27 mouse cellular contexts compared by ENCODE assay signal in the genomic region with DNA sequence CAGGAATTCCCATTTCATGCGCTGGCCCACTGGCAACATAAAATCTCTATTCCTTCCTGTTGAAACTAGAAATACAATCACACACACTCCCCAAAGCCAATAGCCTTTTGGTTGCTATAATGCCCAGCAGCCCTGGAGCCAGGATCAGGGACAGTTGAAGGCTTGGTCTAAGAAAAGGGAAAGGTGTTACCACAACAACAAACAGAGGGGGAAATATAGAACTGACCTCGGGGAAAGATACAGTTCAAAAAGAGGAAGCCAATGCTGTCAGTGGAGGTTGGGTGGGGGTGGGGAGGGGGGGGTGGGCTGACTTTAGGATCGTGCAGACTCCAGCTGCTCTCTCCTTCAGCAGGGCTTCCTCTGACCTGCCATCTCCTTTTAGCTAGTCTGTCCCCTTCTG.
A peak's percentile ranks its signal among the peaks of the same experiment; 100 is the strongest.
DNase-seq lines count a peak whose midpoint lies in the region; ATAC-seq and TF ChIP-seq lines count a peak whose summit lies in the region.
"Had no signal": no experiment of that assay in that cellular context is flagged by ENCODE, and none has a peak within 500 bp of the region (broad histone marks: within the 10 kb centered on the region; RNA-seq: fewer than 3 reads in every experiment).

No protein-coding gene starts in this region.

- no peak for TF ChIP-seq POLR2A in MEL (IDR thresholded peaks at IDR 0.05; ENCODE audit: control insufficient read depth in 1 of 2, insufficient read depth in 1 of 2, low read depth in 1 of 2, low read length in 2 of 2, poor library complexity in 1 of 2)
- TF ChIP-seq POLR2A in thymus, adult 2 months (IDR thresholded peaks at IDR 0.05; ENCODE audit: control insufficient read depth, extremely low read depth, insufficient read depth, low read length, poor library complexity): no peak

- no peaks in the 10 kb centered on the region for H3K36me3 ChIP-seq in MEL (ENCODE audit: control insufficient read depth in 1 of 2, insufficient read depth in 2 of 2, low read length in 2 of 2)
- no peaks in the 10 kb centered on the region for H3K36me3 ChIP-seq in thymus, adult 2 months (ENCODE audit: control insufficient read depth, insufficient read depth, low read length)
- H3K36me3 ChIP-seq: embryonic facial prominence, embryonic 13.5 days; embryonic facial prominence, embryonic 15.5 days; forebrain, embryonic 10.5 days; forebrain, embryonic 12.5 days; G1E had no signal

- H3K9ac ChIP-seq in MEL (ENCODE audit: control insufficient read depth, low read depth, low read length, poor library complexity, severe bottlenecking): no peak overlapping the region
- H3K9ac ChIP-seq: embryonic facial prominence, embryonic 13.5 days; embryonic facial prominence, embryonic 15.5 days; forebrain, embryonic 12.5 days had no signal

- WGBS in thymus, adult 2 months: 30% methylated on average over 3 of the region's 3 CpGs

- H3K4me3 ChIP-seq in MEL (ENCODE audit: control insufficient read depth in 1 of 2, insufficient read depth in 1 of 2, low read depth in 2 of 2, low read length in 2 of 2): no peak overlapping the region
- H3K4me3 ChIP-seq in thymus, adult 2 months (ENCODE audit: control insufficient read depth, insufficient read depth, low read length): no peak overlapping the region
- H3K4me3 ChIP-seq: embryonic facial prominence, embryonic 13.5 days; embryonic facial prominence, embryonic 15.5 days; erythroblast, embryonic 14.5 days; forebrain, embryonic 10.5 days; forebrain, embryonic 12.5 days had no signal

- H3K27ac ChIP-seq in MEL (ENCODE audit: control insufficient read depth, low read depth, low read length): no peak overlapping the region
- H3K27ac ChIP-seq in thymus, adult 2 months (ENCODE audit: control insufficient read depth, insufficient read depth, low read length): no peak overlapping the region
- H3K27ac ChIP-seq: embryonic facial prominence, embryonic 13.5 days; embryonic facial prominence, embryonic 15.5 days; forebrain, embryonic 10.5 days; forebrain, embryonic 12.5 days had no signal

- peak; percentile 40; the same call in 1 of the 2 replicates for ATAC-seq in granulocyte monocyte progenitor cell, adult 5-6 weeks (replicated peaks; ENCODE audit: poor library complexity, severe bottlenecking)
- peak; percentile 63 for ATAC-seq in megakaryocyte progenitor cell, adult 5-6 weeks (replicated peaks; ENCODE audit: poor library complexity)
- ATAC-seq: activated CD4-positive, CD25-positive, alpha-beta regulatory T cell, adult 4 months; CD4-positive, CD25-positive, alpha-beta regulatory T cell, adult 4 months; forebrain, embryonic 14.5 days; forebrain, embryonic 16.5 days had no signal

- TF ChIP-seq CTCF in MEL (IDR thresholded peaks at IDR 0.05 in 2 of 3, conservative IDR thresholded peaks at IDR 0.05 in 1 of 3; ENCODE audit: control insufficient read depth in 1 of 3, insufficient read depth in 1 of 3, low read depth in 2 of 3, low read length in 3 of 3, poor library complexity in 1 of 3, severe bottlenecking in 1 of 3): no peak
- TF ChIP-seq CTCF in thymus, adult 2 months (IDR thresholded peaks at IDR 0.05; ENCODE audit: borderline replicate concordance, control insufficient read depth, extremely low read depth, insufficient read depth, low read length, poor library complexity): no peak

- TF ChIP-seq EP300 in MEL (IDR thresholded peaks at IDR 0.05; ENCODE audit: low read depth in 1 of 2, low read length in 2 of 2): no peak

- H3K9me3 ChIP-seq in MEL (replicated peaks; ENCODE audit: insufficient read depth, low read length): no peaks in the 10 kb centered on the region
- H3K9me3 ChIP-seq: embryonic facial prominence, embryonic 13.5 days; embryonic facial prominence, embryonic 15.5 days; forebrain, embryonic 10.5 days; forebrain, embryonic 12.5 days; G1E had no signal

- TF ChIP-seq RAD21 in MEL (IDR thresholded peaks at IDR 0.05; ENCODE audit: low read depth, low read length): no peak

- peak; percentile 8 for DNase-seq in cerebellum, adult 9-11 months
- DNase-seq in cerebellum, postnatal 36 days: no peak
- DNase-seq in MEL (ENCODE audit: low read depth, low spot score): peak; percentile 10
- no peak for DNase-seq in thymus, adult 2 months
- DNase-seq in layer of hippocampus, adult 11-12 months (ENCODE audit: low spot score): no peak
- DNase-seq: adrenal gland, adult 8-10 months; adrenal gland, postnatal 14 days; adrenal gland, postnatal 36 days; B cell, adult 2 months; cerebellum, adult 11-12 months; cerebellum, adult 2 months; cerebellum, adult 9-10 months; cerebellum, postnatal 14 days; embryo, embryonic 11 days had no signal

- peaks cover 2 to 5% of the 10 kb centered on the region in 2 experiments for H3K27me3 ChIP-seq in MEL (ENCODE audit: control insufficient read depth in 1 of 2, insufficient read depth in 2 of 2, low read length in 2 of 2)
- no peaks in the 10 kb centered on the region for H3K27me3 ChIP-seq in thymus, adult 2 months (ENCODE audit: control insufficient read depth, insufficient read depth, low read length)
- H3K27me3 ChIP-seq: CH12.LX; embryonic facial prominence, embryonic 13.5 days; embryonic facial prominence, embryonic 15.5 days; forebrain, embryonic 12.5 days had no signal

- peaks cover 0 to 7% of the 10 kb centered on the region in 2 experiments; a peak in 1 of 4 replicates for H3K4me1 ChIP-seq in MEL (ENCODE audit: control insufficient read depth in 1 of 2, insufficient read depth in 2 of 2, low read length in 2 of 2)
- no peaks in the 10 kb centered on the region for H3K4me1 ChIP-seq in thymus, adult 2 months (replicated peaks; ENCODE audit: control insufficient read depth, insufficient read depth, low read length)
- H3K4me1 ChIP-seq: embryonic facial prominence, embryonic 15.5 days had no signal

- no peaks in the 10 kb centered on the region for H3K79me2 ChIP-seq in MEL (ENCODE audit: control insufficient read depth, insufficient read depth, low read length, poor library complexity)

TF ChIP-seq in MEL, 35 proteins besides CTCF, POLR2A, EP300 and RAD21:
- TF ChIP-seq NELFE (IDR thresholded peaks at IDR 0.05; ENCODE audit: low read depth, low read length): no peak
- no peak for TF ChIP-seq GABPA (IDR thresholded peaks at IDR 0.05; ENCODE audit: low read depth, low read length)
- TF ChIP-seq MYC (IDR thresholded peaks at IDR 0.05; ENCODE audit: low read depth, low read length): no peak
- TF ChIP-seq POLR2AphosphoS2 (IDR thresholded peaks at IDR 0.05; ENCODE audit: low read length): no peak
- TF ChIP-seq JUND (IDR thresholded peaks at IDR 0.05; ENCODE audit: low read depth, low read length): no peak
- TF ChIP-seq KAT2A (conservative IDR thresholded peaks at IDR 0.05; ENCODE audit: low read depth, low read length): no peak
- no peak for TF ChIP-seq SMC3 (IDR thresholded peaks at IDR 0.05; ENCODE audit: low read depth, low read length)
- no peak for TF ChIP-seq ETS1 (IDR thresholded peaks at IDR 0.05; ENCODE audit: low read depth, low read length)
- no peak for TF ChIP-seq TCF12 (IDR thresholded peaks at IDR 0.05; ENCODE audit: low read depth, low read length)
- no peak for TF ChIP-seq UBTF (IDR thresholded peaks at IDR 0.05; ENCODE audit: borderline replicate concordance, insufficient read depth, low read depth, low read length)
- TF ChIP-seq ZKSCAN1 (IDR thresholded peaks at IDR 0.05; ENCODE audit: low read depth, low read length): no peak
- no peak for TF ChIP-seq POLR2AphosphoS5 (IDR thresholded peaks at IDR 0.05; ENCODE audit: borderline replicate concordance, low read depth, low read length)
- TF ChIP-seq NRF1 (IDR thresholded peaks at IDR 0.05; ENCODE audit: insufficient read depth, low read depth, low read length, poor library complexity, severe bottlenecking): no peak
- TF ChIP-seq SIN3A (IDR thresholded peaks at IDR 0.05; ENCODE audit: low read length): no peak
TF ChIP-seq in MEL: peak in this region for 0.

Comparison
In these comparisons a context has a peak if more than half of its experiments do, and no peak if none do; other contexts are left out.
1. DNase-seq: peak in cerebellum, adult 9-11 months (single experiment) and MEL (single experiment); none in cerebellum, postnatal 36 days (0 of 2), thymus, adult 2 months (single experiment) and layer of hippocampus, adult 11-12 months (single experiment).